Mouse (Mus musculus) embryo, embryonic 11 days (tissue): Measurements from ENCODE around the gene Nprl2.

Source experiments
- DNase-seq: peaks from one replicate; pipeline ENCODE4 v3.0.0-alpha.2; 2015

Nprl2 gene

DNA sequence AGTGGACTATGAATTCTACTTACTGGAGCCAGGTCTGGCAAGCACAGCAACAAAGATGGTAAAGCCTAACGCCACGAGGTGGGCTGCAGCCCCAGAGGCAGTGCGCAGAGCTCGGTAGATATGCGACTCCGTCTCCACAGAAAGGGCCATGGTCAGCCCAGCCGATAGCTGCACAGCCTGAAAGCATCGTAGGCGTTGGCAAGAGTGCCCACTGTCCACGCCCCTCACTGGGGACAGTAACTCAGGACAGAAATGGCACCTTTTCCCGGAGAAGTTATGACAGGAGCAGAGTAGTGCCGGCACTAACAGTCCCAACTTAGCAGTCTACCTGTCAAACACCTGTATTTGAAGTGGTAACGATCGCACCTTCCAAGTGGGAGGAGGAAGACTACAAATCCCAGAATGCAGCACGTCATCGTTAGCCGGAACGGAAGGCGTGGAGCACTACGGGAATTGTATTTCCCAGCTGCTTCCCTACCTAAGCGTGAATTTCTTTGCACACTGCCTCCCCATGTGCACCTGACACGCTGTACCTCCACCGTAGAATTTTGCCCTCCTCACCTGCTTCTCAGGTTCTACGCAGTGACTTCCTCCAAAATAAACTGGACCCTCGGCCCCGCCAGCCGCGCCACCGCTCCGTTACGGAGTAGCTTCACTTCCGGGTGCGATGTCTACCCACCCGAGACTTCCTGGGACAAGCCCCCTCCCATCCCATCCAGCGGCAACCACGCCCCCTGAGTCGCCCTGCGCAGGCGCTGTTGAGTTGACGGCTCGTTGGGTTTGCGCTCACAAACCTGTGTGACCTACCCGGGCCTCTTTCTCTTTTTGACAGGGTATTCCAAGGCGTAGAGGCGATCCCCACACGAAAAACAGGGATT lies at the start of gene Nprl2, which contains the start of gene Cyb561d2:
TSS of gene Nprl2 (plus strand) at position 753 of the 878 bp plus-strand sequence.
TSS of gene Cyb561d2 (minus strand) at position 720 of the 878 bp plus-strand sequence.
- peak; percentile 96 for DNase-seq

DNA sequence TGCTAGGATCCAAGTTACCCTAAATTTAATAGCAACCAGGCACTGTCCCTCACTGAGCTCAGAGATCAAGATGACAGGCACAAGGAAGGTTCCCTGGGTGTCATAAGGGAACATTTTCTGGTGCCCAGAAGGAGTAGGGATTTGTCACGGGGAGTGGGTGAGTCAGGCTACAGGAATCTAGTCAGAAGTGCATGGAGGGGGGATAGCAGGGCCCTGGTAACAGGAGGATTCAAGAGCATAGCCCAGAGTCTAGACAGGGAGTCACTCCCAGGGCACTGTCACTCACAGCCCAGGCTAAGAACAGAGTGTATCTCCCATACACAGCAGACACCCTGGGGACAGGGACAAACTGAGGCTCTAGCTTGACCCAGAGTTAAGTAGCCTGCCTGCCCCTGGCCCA lies 48.5 kb upstream of the Nprl2 start:
- DNase-seq: no peak

DNA sequence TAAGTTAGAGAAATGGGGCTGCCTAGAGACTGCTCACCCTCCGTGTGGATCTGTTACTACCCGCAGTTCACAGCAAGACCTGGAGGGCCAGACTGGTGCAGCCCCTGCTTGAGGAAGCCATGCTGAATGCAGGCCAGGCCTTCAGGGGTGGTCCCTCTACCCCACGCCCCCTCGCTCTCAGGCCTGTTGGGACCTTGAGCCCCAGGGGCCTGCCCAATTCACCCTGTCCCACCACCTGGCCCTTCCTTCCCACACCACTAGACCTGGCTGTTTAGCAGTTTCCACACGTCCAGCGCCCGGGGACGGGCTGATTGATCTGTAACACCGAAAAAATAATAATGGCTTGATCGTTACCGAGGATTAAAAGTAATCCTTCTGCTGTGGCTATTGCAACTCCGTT lies 47.8 kb upstream of the Nprl2 start:
- DNase-seq: no peak

DNA sequence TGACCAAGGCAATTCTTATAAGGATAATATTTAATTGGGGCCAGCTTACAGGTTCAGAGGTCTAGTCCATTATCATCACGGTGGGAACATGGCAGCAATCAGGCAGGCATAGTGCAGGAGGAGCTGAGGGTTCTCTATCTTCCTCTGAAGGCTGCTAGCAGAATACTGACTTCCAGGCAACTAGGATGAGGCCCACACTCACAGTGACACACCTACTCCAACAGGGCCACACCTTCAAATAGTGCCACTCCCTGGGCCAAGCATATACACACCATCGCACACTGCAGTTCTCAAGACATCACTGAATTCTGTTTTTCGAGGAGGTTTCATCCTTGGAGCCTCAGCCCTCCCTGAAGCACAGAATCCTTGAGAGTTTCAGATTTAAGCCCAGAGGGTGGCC lies 45.7 kb upstream of the Nprl2 start:
- no peak for DNase-seq

DNA sequence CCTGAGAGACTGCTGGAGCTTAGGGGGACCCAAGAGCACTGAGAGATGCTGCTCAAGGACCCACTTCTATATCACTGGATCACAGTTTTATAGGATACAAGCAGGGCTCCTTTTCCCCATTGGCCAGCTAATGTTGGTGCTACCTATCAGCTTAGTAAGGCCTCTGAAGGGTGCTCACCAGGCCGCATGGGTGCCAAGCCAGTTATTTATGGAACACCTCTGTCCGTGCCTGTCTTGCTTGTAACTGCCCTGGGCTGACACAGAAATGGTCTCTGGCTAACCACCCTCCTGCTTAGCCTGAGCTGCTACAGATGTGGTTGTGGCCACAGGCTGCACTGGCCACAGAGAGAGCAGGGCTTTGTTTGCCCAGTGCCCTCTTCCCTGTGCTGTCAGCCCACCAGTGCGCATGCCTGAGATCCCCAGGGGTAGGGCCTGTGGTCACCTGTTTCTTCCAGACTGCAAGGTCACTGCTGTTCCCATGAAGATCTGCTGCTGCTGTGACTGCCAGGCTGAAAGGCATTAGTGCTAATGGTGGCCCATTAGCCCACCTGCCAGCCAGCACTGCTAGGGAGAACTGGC lies 41.2 kb upstream of the Nprl2 start:
- DNase-seq: no peak

DNA sequence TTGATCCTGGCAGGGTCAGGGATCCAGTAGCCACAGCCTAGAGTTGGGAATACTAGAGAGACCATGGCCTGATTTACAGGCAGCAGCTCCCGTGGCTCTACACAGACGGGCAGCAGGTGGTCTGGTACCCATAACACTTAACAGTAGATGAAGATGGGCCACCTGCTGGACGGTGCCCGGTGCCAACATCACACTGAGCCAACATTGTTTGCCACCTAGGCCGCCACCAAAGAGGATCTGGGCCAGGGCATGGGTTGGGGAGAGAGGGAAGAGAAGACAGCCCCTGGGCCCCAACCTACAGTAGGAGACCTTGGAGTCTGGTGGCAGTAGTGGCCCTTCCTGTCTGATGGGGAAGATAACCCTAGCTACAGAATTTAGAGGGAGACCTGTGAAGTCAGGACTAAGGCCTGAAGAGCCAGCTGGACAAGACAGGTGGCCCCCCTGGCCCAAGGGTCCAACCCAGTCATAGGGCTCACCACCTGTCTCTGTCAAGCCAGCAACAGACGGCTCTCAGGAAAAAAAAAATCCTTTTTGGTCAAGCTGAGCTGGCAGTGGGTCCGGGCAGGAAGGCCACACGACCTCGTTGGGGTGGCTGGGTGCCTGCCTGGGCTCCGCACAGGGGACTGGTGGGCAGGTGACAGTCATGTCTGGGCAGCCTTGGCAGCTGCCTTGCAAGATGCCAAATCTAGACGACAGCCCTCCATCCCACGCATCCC lies 39.7 kb upstream of the Nprl2 start:
- no peak for DNase-seq

DNA sequence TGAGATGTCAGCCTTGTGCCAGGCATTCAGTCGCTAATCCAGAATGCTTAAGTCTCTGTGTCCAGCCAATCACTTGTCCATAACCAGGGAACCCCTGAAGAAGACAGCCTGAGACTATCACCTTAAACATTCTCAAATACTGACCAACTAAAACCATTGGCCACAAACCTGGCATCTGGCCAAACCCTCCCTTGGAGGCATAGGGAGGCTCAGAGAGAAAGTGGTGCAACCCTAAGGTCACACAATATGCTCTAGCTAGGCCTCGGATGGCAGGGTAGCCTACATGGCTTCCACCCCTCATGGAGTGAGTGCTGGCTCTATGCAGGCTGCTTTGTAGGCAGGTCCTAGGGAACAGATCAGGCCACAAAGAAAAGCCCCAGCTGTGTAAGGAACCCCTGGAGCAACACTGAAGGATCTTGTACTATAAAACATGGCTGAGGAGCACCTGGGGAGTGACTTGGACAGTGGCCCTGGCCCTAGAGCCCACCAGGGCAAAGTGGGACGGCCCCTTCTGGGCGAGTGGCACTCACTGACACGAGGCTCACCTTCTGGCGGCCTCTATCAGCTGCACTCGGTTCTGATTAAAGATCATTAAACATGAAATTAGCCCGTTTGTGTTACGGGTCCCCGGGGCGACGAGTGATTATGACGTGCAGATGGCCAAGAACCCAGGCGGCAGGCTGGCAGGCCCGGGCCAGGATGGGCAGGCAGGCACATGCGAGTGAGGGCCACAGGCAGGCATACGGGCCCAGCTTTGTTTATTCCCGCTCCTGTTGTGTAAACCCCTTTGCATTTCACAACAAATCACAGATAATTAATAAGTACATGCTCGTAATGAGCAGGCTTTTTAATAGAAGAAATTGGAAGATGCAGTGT lies 37.1 kb upstream of the Nprl2 start:
- no peak for DNase-seq

DNA sequence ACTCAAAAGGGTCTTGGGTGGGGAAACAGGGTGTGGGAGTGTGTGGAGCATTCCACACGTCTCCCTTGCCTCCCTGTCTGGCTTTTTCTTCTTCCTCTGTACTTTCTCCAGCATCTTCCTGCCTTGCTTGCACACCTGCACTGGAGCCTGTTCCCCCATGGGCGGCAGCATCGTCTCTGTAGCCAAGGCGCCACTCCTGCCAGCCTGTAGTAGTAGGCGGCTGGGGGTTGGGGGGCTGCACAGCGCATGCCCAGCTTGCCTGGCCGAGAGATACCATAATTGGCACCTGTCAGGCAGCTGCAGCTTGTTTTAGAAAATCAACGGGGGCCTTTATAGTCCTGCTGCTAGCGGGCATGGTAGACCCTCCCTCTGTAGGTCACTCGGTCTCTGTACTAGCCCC lies 33.8 kb upstream of the Nprl2 start:
- DNase-seq: no peak

DNA sequence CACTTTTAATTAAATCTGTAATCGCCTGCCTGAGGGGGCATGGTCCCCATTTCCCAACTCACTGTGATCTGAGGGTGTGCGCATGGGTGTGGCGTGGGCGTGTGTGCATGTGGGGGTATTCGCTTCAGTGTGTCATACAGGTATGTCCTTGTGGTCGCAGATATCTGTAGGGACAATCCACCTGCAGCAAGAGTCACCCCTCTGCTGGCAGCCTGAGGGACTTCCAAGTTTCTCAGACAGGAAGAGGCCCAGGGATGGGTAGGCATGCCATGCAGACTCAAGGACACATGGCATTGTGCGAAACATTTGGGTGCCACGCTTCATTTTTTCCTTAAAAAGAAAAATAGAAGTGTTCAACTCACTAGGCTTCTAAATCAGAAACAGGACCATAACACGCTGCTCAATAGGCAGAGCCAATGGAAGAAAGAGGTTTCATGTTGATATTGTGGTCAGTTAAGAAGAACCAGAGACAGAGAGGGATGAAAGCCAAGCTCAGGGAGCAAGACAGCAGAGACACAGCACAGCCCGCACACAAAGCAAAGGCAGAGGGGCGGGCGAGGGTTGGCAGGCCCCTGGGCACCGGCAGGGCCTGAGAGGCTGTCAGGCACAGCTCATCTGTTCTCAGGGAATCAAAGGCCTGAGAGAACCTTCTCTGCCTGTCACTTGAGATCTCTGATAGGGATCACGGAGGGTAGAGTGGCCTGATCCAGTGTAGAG lies 31.5 kb upstream of the Nprl2 start:
- DNase-seq: no peak

DNA sequence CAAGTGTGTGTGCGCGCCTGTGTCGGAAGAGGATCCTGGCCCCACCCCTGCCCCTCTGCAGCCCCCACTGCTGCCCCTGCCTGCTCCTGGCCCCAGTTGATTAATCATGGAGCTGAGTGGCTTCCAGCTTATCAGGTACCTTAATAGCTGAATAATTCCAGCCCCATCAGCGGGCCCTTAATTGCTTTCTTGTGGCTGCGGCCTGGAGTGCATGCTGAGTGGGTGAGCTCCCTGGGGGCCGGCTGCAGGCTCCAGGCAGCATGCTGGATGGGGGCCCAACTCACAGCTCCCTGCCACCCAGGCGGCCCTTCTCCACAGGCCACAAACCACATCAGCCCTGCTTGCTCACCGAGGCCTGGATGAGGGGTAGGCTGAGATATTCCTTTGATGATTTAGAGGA lies 30.6 kb upstream of the Nprl2 start:
- no peak for DNase-seq

DNA sequence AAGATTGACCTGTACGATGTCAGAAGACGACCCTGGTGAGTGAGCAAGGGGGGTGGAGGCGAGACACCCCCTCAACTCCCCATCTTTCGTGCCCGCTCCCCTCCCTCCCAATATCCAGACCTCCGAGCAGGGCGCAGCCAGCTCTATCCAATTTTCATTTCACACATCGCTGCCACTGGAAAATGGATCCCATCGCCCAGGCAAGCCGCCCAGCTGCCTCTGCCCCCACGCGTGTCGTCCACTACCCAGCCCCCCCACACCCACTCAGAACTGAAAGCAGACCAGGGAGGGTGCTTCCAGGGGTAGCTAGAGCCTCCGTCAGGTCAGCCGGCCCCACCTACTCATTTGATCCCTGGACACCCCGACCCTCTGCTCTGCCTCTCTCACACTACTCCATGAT lies 29.7 kb upstream of the Nprl2 start:
- DNase-seq: no peak

DNA sequence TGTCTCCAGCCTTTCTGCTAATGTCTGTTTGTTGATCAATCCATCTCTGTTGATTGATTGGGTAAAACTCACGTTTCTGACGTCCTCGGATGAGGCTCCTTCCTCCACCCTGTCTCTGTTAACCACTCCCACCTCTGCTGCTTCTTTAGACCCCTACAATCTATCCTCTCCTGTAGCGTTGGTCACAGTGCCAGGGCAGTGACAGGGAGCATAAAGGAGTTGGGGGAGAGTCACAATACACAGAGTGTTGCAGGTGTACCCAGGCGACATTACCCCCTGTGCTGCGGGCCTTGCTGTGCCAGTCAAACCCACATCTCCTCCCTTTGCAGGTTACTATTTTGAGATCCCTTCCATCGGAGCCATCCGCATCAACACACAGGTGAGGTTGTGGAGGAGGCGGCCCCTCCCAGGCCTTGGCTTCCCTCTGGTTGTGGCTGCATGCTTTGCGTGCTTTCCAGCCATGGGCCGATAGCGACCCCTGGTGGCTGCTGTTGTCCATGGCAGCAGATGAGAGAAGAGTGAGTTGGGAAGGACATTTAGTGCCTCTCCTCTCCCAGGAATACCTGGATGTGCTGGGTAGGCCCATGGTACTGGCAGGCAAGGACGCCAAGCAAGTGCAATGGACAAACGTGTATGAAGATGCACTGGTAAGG lies 27.6 kb upstream of the Nprl2 start:
- peak; percentile 87 for DNase-seq

DNA sequence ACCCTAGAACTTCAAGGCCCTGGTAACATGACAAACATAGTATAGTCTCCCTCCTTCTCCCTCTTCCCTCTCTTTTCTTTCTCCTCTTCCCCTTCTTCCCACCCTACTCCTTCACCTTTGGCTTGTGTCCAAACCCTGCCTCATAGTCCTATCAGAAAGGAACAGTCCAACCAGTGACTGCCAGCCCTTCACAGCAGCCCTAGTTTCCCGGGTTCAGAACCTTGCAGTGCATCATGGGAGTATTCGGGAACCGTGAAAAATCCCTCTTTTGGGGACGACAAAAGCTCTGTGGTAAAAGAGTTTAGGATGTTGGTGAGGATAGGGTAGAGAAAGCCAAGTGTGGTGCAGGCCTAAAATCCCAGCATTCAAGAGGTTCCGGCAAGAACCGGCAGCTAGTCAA lies 21.7 kb upstream of the Nprl2 start:
- DNase-seq: no peak

DNA sequence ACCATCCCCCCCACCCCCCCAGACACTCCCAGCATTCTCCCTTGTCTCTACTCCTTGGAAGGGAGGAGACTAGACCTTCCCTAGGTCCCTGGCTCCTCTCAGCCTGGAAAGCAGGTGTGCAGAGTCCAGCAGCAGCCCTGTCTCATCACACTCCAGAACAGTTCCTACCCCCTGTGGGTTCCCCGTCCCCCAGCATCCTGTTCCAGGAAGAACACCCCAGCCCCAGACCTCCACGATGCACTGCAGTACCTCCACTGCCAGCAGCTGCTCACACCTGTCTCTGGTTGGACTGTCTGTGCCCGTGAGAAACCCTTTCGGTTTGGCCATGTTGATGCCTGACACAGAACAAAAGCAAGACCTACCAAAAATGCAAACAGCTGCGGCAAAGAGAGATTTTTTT lies 20.8 kb upstream of the Nprl2 start:
- DNase-seq: no peak

DNA sequence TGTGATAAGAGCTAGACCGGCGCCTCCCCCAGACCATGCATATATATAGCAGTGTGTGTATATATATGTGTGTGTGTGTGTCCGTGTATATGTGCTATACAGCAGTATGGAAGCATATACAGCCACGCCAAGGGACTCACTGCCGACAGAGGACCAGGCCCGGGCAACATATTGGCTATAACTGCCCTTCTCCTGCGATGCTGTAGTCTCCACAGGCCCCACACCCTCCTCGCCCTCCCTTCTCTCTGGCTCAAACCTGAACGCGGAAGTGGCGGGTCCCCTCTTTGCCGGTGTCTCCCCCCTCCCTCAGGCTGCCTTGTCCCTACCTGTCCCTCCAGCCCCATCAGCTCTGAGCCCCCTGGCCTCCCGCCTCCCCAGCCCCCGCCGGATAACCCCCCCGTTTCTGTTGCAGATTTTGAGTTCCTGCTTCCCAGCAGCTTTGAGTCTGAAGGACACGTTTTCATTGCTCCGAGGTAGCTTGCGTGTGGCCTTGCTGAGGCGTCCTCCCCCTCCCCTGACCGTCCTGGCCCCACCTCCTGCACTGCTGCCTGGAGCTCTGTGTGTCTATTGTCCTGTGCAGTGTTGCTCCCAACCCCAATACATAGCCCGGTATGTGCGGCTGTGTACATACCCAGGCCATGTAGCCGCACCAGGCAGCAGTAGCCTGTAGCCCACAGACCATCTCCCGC lies 20.2 kb upstream of the Nprl2 start:
- peak; percentile 46 for DNase-seq

DNA sequence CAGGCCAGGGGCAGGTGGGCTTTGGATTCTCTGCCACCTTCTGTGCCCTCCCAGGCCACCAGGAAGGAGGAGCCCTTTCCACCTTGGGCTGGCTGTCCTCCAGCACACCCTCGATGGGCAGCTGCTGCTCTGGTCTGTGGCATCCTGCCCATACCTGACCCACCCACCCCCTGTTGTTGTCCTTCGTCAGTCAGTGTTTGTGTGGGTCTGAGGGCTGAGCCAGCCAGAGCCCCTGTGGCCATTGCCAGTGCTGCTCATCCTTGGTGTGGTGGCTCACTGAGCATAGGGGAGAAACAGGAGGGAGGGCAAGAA lies 19.7 kb upstream of the Nprl2 start:
- no peak for DNase-seq

DNA sequence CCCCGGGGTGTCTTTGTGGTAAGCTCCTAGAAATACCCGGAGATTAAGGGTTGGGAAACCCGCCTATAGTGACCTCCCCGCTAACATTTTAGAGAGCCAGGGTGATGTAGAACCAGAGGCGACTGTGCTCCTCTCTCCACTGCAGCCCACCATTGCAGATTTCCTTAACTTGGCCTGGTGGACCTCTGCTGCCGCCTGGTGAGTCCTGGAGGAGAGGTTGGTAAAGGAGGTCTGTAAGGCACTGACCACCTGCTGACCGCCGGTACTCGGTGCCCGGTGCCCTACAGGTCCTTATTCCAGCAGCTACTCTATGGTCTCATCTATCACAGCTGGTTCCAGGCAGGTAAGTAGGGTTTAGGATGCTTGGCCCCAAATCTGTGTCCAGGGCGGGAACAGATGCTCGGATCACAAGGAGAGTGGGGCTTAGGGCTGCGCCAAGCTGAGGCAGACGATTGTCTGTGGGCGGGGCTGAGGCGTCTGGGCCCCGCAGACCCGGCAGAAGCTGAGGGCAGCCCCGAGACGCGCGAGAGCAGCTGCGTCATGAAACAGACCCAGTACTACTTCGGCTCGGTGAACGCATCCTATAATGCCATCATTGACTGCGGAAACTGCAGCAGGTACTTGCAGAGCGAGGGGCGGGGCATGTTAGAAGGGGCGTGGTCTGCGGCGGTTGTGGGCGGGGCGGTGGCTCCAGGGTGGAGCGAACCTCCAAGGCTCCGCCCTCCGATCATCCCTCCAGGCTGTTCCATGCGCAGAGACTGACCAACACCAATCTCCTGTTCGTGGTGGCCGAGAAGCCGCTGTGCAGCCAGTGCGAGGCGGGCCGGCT lies 15.6 kb upstream of the Nprl2 start:
- peak; percentile 80 for DNase-seq

DNA sequence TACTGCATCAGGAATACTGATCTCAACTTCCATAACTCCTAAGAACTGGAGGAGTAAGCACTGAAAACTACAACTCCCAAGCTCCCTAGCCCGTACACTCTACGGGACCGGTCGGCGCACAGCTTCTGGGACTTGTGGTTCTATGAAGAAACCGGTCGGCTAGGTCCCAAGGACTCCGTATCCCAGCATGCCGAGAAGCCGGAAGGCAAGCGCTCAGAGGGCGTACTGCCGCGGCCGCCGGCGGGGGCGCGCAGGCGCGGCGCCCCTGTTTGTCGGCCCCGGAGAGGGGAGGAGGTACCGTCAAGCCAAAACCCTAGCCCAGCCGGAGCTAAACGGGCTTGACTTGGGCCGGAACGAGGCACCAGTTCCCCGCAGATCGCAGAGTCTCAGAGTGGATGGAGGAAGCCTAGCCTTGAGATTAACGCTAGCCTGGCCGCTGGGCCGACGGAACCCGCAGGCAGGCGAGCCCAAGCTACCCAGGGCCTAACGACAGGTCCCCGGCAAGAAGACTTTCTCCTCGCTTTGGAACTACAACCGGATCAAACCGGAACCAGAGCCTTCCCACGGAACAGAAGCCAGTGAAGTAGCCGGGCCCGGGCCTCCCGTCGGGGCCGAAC lies 8.1 kb upstream of the Nprl2 start, which contains the start of gene Tmem115:
TSS of gene Tmem115 (plus strand) at position 155 of the 617 bp plus-strand sequence.
- peak; percentile 98 for DNase-seq

DNA sequence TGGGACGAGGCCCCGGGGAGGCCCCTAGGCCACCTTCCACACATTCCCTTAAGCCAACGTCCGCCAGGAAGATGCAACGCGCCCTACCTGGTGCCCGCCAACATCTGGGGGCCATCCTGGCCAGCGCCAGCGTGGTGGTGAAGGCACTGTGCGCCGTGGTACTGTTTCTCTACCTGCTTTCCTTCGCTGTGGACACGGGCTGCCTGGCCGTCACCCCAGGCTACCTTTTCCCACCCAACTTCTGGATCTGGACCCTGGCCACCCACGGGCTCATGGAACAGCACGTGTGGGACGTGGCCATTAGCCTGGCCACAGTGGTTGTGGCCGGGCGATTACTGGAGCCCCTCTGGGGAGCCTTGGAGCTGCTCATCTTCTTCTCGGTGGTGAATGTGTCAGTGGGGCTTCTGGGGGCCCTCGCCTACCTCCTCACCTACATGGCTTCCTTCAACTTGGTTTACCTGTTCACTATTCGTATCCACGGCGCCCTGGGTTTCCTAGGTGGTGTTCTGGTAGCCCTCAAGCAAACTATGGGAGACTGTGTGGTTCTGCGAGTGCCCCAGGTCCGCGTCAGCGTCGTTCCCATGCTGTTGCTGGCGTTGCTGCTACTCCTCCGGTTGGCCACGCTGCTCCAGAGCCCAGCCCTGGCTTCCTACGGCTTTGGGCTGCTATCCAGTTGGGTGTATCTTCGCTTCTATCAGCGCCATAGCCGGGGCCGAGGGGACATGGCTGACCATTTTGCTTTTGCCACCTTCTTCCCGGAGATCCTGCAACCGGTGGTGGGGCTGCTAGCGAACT lies 7.4 kb upstream of the Nprl2 start:
- peak; percentile 41 for DNase-seq
